In the genomic region with DNA sequence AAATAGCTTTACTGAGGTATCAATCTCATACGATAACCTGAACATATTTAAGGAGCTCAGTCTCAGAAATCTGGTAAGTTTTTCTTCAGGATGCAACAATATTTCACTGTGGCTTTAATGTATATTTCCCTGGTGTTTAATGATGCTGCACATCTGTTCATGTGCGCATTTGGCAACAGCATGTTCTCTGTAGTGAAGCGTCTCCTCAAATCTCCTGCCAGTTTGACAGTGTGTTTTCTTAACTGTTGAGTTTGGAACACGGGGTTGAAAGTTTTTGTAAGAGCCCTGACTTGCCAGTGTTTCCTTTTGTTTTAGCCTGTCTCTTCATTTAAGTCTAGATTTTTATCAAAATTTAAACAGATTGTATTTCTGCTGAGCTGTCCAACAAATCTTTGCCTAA, we compare ENCODE assay signal across 24 mouse cellular contexts.
"Had no signal": no experiment of that assay in that cellular context is flagged by ENCODE, and none has a peak within 500 bp of the region (broad histone marks: within the 10 kb centered on the region; RNA-seq: fewer than 3 reads in every experiment).

No protein-coding gene starts in this region.

- DNase-seq: gastrocnemius, adult 2 months; gastrocnemius, postnatal 10 days; gastrocnemius, postnatal 25 days; heart, adult 18-20 months; heart, postnatal 10 days; heart, postnatal 4 days; kidney, adult 18-20 months; kidney, adult 8-10 months; kidney, postnatal 10 days; kidney, postnatal 25 days; kidney, postnatal 4 days had no signal

- H3K9me3 ChIP-seq: heart, embryonic 10.5 days; heart, embryonic 12.5 days; hindbrain, embryonic 10.5 days; hindbrain, embryonic 12.5 days; intestine, embryonic 15.5 days; limb, embryonic 10.5 days; limb, embryonic 12.5 days had no signal

- H3K27ac ChIP-seq: gastrocnemius, adult 2 months; heart, embryonic 10.5 days; hindbrain, embryonic 10.5 days; hindbrain, embryonic 12.5 days; hindbrain, embryonic 14.5 days; intestine, embryonic 15.5 days; layer of hippocampus, adult 2 months; left cerebral cortex, adult 2 months; limb, embryonic 10.5 days; limb, embryonic 12.5 days had no signal

- H3K4me1 ChIP-seq: hindbrain, embryonic 10.5 days; hindbrain, embryonic 12.5 days; intestine, embryonic 15.5 days; limb, embryonic 10.5 days had no signal

- H3K27me3 ChIP-seq: heart, embryonic 12.5 days; hindbrain, embryonic 12.5 days; intestine, embryonic 15.5 days; limb, embryonic 12.5 days had no signal

- H3K4me2 ChIP-seq: heart, embryonic 12.5 days; hindbrain, embryonic 12.5 days; hindbrain, embryonic 14.5 days; intestine, embryonic 15.5 days; limb, embryonic 12.5 days had no signal

- ATAC-seq: hindbrain, embryonic 16.5 days; inflammation-experienced regulatory T-cells, adult 6 months; intestine, embryonic 15.5 days; intestine, postnatal 0 days had no signal

- H3K4me3 ChIP-seq: gastrocnemius, adult 2 months; heart, embryonic 10.5 days; heart, embryonic 12.5 days; hindbrain, embryonic 10.5 days; hindbrain, embryonic 12.5 days; intestine, embryonic 15.5 days; layer of hippocampus, adult 2 months; left cerebral cortex, adult 2 months; limb, embryonic 10.5 days; limb, embryonic 12.5 days had no signal

- H3K9ac ChIP-seq: heart, embryonic 12.5 days; hindbrain, embryonic 12.5 days; hindbrain, embryonic 14.5 days; intestine, embryonic 15.5 days; limb, embryonic 12.5 days had no signal

- H3K36me3 ChIP-seq: heart, embryonic 10.5 days; heart, embryonic 12.5 days; hindbrain, embryonic 10.5 days; hindbrain, embryonic 12.5 days; intestine, embryonic 15.5 days; limb, embryonic 10.5 days; limb, embryonic 12.5 days had no signal
